Mouse (Mus musculus): ENCODE measurements around the gene Riok1. TPM values are rescaled to one million over a fixed set of nuclear protein-coding genes. Genes with fewer than 3 reads are reported as not detected.

Riok1 gene
- total RNA-seq (2014; rRNA removed) (43.7 and 53.4 TPM in 2 replicates), polyA plus RNA-seq (2015; fragmentation: Nextera tagmentation; extraction: Ambion mirVana) (27.9 and 37.8 TPM in 2 replicates)

- peaks cover 15% of the 10 kb centered on the region; the same call in 1 of the 2 replicates for H3K36me3 ChIP-seq (ENCODE audit: insufficient read depth)
- WGBS: 14% methylated on average over 37 of the region's 37 CpGs
- H3K4me3 ChIP-seq (ENCODE audit: low read depth, low read length): peak within 1 kb of the TSS; percentile 88
- DNase-seq (no peak), ATAC-seq (peak; percentile 55; the same call in 1 of the 2 replicates)
- no peaks in the 10 kb centered on the region for H3K27me3 ChIP-seq (ENCODE audit: insufficient read depth, low read length)
- H3K27ac ChIP-seq (ENCODE audit: low read depth, low read length): peak within 1 kb of the TSS; percentile 81
- peaks cover 10% of the 10 kb centered on the region; the same call in 1 of the 2 replicates for H3K4me1 ChIP-seq (ENCODE audit: insufficient read depth)
- no peaks in the 10 kb centered on the region for H3K9me3 ChIP-seq (ENCODE audit: low read length)
- peak within 1 kb of the TSS; percentile 76 for H3K9ac ChIP-seq
- H3K4me2 ChIP-seq (ENCODE audit: low read depth): peak within 1 kb of the TSS; percentile 81
- no peak for TF ChIP-seq CTCF (IDR thresholded peaks at IDR 0.05; ENCODE audit: low read depth)
These were observed at the start of gene Riok1 for GRCm38 (mm10) chr13:38036343-38037043. TSS of gene Riok1 (plus strand) at chr13:38036995.

GRCm38 (mm10) chr13:37989701-37990100 lies 47.1 kb upstream of the Riok1 start:
- no peaks in the 10 kb centered on the region for H3K9me3 ChIP-seq (ENCODE audit: low read length)
- no peak overlapping the region for H3K4me2 ChIP-seq (ENCODE audit: low read depth)
- DNase-seq (no peak), ATAC-seq (no peak)
- H3K27ac ChIP-seq (ENCODE audit: low read depth, low read length): no peak overlapping the region
- 95% methylated on average over 8 of the region's 8 CpGs for WGBS
- H3K36me3 ChIP-seq (ENCODE audit: insufficient read depth): peaks cover 59% of the 10 kb centered on the region
- H3K27me3 ChIP-seq (ENCODE audit: insufficient read depth, low read length): no peaks in the 10 kb centered on the region
- no peak overlapping the region for H3K4me3 ChIP-seq (ENCODE audit: low read depth, low read length)
- TF ChIP-seq CTCF (IDR thresholded peaks at IDR 0.05; ENCODE audit: low read depth): no peak
- peaks cover 6% of the 10 kb centered on the region; the same call in 1 of the 2 replicates for H3K4me1 ChIP-seq (ENCODE audit: insufficient read depth)
- H3K9ac ChIP-seq: no peak overlapping the region

GRCm38 (mm10) chr13:37992638-37993371 lies 44.0 kb upstream of the Riok1 start:
- Histone ChIP-seq H3K27me3 (ENCODE audit: insufficient read depth, low read length) (no peaks in the 10 kb centered on the region), H3K4me2 (ENCODE audit: low read depth) (peak overlapping the region; percentile 62), H3K4me3 (ENCODE audit: low read depth, low read length) (peak overlapping the region; percentile 99), H3K9ac (peak overlapping the region; percentile 96), H3K27ac (ENCODE audit: low read depth, low read length) (no peak overlapping the region; the same call in 1 of the 2 replicates), H3K36me3 (ENCODE audit: insufficient read depth) (peaks cover 33% of the 10 kb centered on the region), H3K4me1 (ENCODE audit: insufficient read depth) (peaks cover 6% of the 10 kb centered on the region; the same call in 1 of the 2 replicates), H3K9me3 (ENCODE audit: low read length) (no peaks in the 10 kb centered on the region)
- TF ChIP-seq CTCF (IDR thresholded peaks at IDR 0.05; ENCODE audit: low read depth): no peak
- DNase-seq: no peak
- WGBS: 9% methylated on average over 10 of the region's 10 CpGs
- ATAC-seq: no peak

GRCm38 (mm10) chr13:37993376-37993703 lies 43.5 kb upstream of the Riok1 start:
- peak overlapping the region; percentile 96 for H3K9ac ChIP-seq
- peaks cover 28% of the 10 kb centered on the region for H3K36me3 ChIP-seq (ENCODE audit: insufficient read depth)
- WGBS: under 1% methylated on average over 17 of the region's 17 CpGs
- ATAC-seq: no peak
- H3K4me3 ChIP-seq (ENCODE audit: low read depth, low read length): peak overlapping the region; percentile 99
- H3K4me2 ChIP-seq (ENCODE audit: low read depth): peak overlapping the region; percentile 62
- peaks cover 6% of the 10 kb centered on the region; the same call in 1 of the 2 replicates for H3K4me1 ChIP-seq (ENCODE audit: insufficient read depth)
- TF ChIP-seq CTCF (IDR thresholded peaks at IDR 0.05; ENCODE audit: low read depth): no peak
- no peaks in the 10 kb centered on the region for H3K9me3 ChIP-seq (ENCODE audit: low read length)
- peak overlapping the region; percentile 93 for H3K27ac ChIP-seq (ENCODE audit: low read depth, low read length)
- DNase-seq: no peak
- no peaks in the 10 kb centered on the region for H3K27me3 ChIP-seq (ENCODE audit: insufficient read depth, low read length)

GRCm38 (mm10) chr13:37993704-37994404 lies 42.9 kb upstream of the Riok1 start, which contains the start of gene Ssr1:
TSS of gene Ssr1 (minus strand) at chr13:37994217.
- ATAC-seq (peak; percentile 99), DNase-seq (peak; percentile 98)
- peak within 1 kb of the TSS; percentile 96 for H3K9ac ChIP-seq
- no peak for TF ChIP-seq CTCF (IDR thresholded peaks at IDR 0.05; ENCODE audit: low read depth)
- peak within 1 kb of the TSS; percentile 99 for H3K4me3 ChIP-seq (ENCODE audit: low read depth, low read length)
- WGBS: under 1% methylated on average over 86 of the region's 89 CpGs
- peak within 1 kb of the TSS; percentile 93 for H3K27ac ChIP-seq (ENCODE audit: low read depth, low read length)
- H3K4me1 ChIP-seq (ENCODE audit: insufficient read depth): peaks cover 6% of the 10 kb centered on the region; the same call in 1 of the 2 replicates
- H3K27me3 ChIP-seq (ENCODE audit: insufficient read depth, low read length): no peaks in the 10 kb centered on the region
- peaks cover 24% of the 10 kb centered on the region for H3K36me3 ChIP-seq (ENCODE audit: insufficient read depth)
- H3K9me3 ChIP-seq (ENCODE audit: low read length): no peaks in the 10 kb centered on the region
- peak within 1 kb of the TSS; percentile 62 for H3K4me2 ChIP-seq (ENCODE audit: low read depth)

GRCm38 (mm10) chr13:37994405-37994749 lies 42.4 kb upstream of the Riok1 start:
- H3K36me3 ChIP-seq (ENCODE audit: insufficient read depth): peaks cover 19% of the 10 kb centered on the region
- H3K4me2 ChIP-seq (ENCODE audit: low read depth): peak overlapping the region; percentile 62
- no peaks in the 10 kb centered on the region for H3K27me3 ChIP-seq (ENCODE audit: insufficient read depth, low read length)
- H3K4me3 ChIP-seq (ENCODE audit: low read depth, low read length): peak overlapping the region; percentile 99
- peak overlapping the region; percentile 48; the same call in 1 of the 2 replicates for H3K27ac ChIP-seq (ENCODE audit: low read depth, low read length)
- no peaks in the 10 kb centered on the region for H3K9me3 ChIP-seq (ENCODE audit: low read length)
- peaks cover 6% of the 10 kb centered on the region; the same call in 1 of the 2 replicates for H3K4me1 ChIP-seq (ENCODE audit: insufficient read depth)
- DNase-seq: no peak
- H3K9ac ChIP-seq: peak overlapping the region; percentile 96
- no peak for TF ChIP-seq CTCF (IDR thresholded peaks at IDR 0.05; ENCODE audit: low read depth)
- WGBS: 12% methylated on average over 7 of the region's 7 CpGs
- ATAC-seq: peak; percentile 40

Data from forebrain, postnatal 0 days (tissue).